Mouse (Mus musculus): Measurements from ENCODE around the gene Olfr283. TPM values are rescaled to one million over a fixed set of nuclear protein-coding genes. Genes with fewer than 3 reads are reported as not detected.

Olfr283 gene
- polyA plus RNA-seq (2012; ENCODE audit: low replicate concordance), result 0.09 TPM in 1 of 2 replicates, not detected in the other

DNA sequence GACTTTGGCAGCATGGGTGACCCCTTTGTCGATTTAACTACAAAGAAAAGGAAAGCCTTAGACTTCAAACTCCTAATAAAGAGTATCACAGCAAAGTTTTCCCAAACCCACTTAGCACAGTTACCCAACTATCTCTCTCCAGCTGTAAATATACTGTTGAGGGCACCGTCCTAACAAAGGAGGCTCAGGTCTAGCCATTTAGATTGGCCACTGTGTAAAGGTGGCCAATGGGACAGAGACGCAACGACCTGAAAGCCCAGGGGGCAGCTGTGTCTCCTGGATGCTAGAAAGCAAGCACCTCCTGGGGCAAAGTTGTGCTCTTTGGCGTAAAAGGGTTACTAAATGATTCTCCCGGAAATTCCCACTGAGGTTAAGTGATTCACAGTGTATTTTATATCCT, at the start of gene Olfr283:
Olfr283 (minus strand) TSS at position 101 of the 400 bp plus-strand sequence.

GRCm38 (mm10) chr15:98340887-98341286, 39.9 kb downstream of the Olfr283 start, which contains the start of gene Olfr284:
TSS of gene Olfr284 (minus strand) at chr15:98340987.

Other genes with a start within 250 kb of the Olfr283 start
- gene Asb8, start 215.3 kb downstream of the Olfr283 start, polyA plus RNA-seq (2012; ENCODE audit: low replicate concordance), result 1.5 and 4.5 TPM in 2 replicates
- 0.27 and 0.57 TPM in 2 replicates for gene Ccdc184, start 213.8 kb downstream of the Olfr283 start, polyA plus RNA-seq (2012; ENCODE audit: low replicate concordance)
- not detected in 2 replicates for gene Olfr288, start 185.4 kb downstream of the Olfr283 start, polyA plus RNA-seq (2012; ENCODE audit: low replicate concordance)
- gene Gm44579, start 160.0 kb downstream of the Olfr283 start, polyA plus RNA-seq (2012; ENCODE audit: low replicate concordance), result 0.08 TPM in 1 of 2 replicates, not detected in the other
- gene Olfr287, start 159.9 kb downstream of the Olfr283 start, polyA plus RNA-seq (2012; ENCODE audit: low replicate concordance), result not detected in 2 replicates
- gene Olfr286, start 146.5 kb downstream of the Olfr283 start, polyA plus RNA-seq (2012; ENCODE audit: low replicate concordance), result not detected in 2 replicates
- not detected in 2 replicates for gene H1fnt, start 123.7 kb downstream of the Olfr283 start, polyA plus RNA-seq (2012; ENCODE audit: low replicate concordance)
- 0.03 TPM in 1 of 2 replicates, not detected in the other for gene Zfp641, start 84.8 kb downstream of the Olfr283 start, polyA plus RNA-seq (2012; ENCODE audit: low replicate concordance)
- gene Olfr285, start 63.6 kb downstream of the Olfr283 start, polyA plus RNA-seq (2012; ENCODE audit: low replicate concordance), result not detected in 2 replicates
- gene Olfr284, start 40.0 kb downstream of the Olfr283 start, polyA plus RNA-seq (2012; ENCODE audit: low replicate concordance), result not detected in 2 replicates
- gene Olfr282, start 50.3 kb upstream of the Olfr283 start, polyA plus RNA-seq (2012; ENCODE audit: low replicate concordance), result not detected in 2 replicates
- gene Olfr281, start 71.6 kb upstream of the Olfr283 start, polyA plus RNA-seq (2012; ENCODE audit: low replicate concordance), result not detected in 2 replicates
- gene OR5BS1P, start 89.0 kb upstream of the Olfr283 start, polyA plus RNA-seq (2012; ENCODE audit: low replicate concordance), result 0.08 TPM in 1 of 2 replicates, not detected in the other
- not detected in 2 replicates for gene Lalba, start 101.8 kb upstream of the Olfr283 start, polyA plus RNA-seq (2012; ENCODE audit: low replicate concordance)
- 0.26 TPM in 1 of 2 replicates, not detected in the other for gene Olfr279, start 111.5 kb upstream of the Olfr283 start, polyA plus RNA-seq (2012; ENCODE audit: low replicate concordance)
- gene Kansl2, start 153.3 kb upstream of the Olfr283 start, polyA plus RNA-seq (2012; ENCODE audit: low replicate concordance), result 15.3 and 23.6 TPM in 2 replicates
- 3.5 and 6.5 TPM in 2 replicates for gene Ccnt1, start 190.0 kb upstream of the Olfr283 start, polyA plus RNA-seq (2012; ENCODE audit: low replicate concordance)
- gene 4930415O20Rik, start 190.1 kb upstream of the Olfr283 start, polyA plus RNA-seq (2012; ENCODE audit: low replicate concordance), result not detected in 2 replicates
- 28.3 and 35.6 TPM in 2 replicates for gene Adcy6, start 229.1 kb upstream of the Olfr283 start, polyA plus RNA-seq (2012; ENCODE audit: low replicate concordance)
- 2.2 and 5.7 TPM in 2 replicates for gene Cacnb3, start 249.9 kb upstream of the Olfr283 start, polyA plus RNA-seq (2012; ENCODE audit: low replicate concordance)